Mouse (Mus musculus) left cerebral cortex, postnatal 25 days (tissue): ENCODE results near the gene Rapgef1. TPM values are rescaled to one million over a fixed set of nuclear protein-coding genes. Genes with fewer than 3 reads are reported as not detected.

Source experiments
- DNase-seq, 2 experiments: peaks; one replicate each; pipeline ENCODE4 v3.0.0; 2022; ENCODE audit warnings: low spot score in 2 of 2, mixed read lengths in 1 of 2
- intact Hi-C: fragments of 180-260 bp; cut with DNase I; formaldehyde crosslinking; loops from one replicate; pipeline ENCODE4 v1.15.1; 2025
- total RNA-seq, 2 experiments: library from RNA; stranded (reverse); gene quantifications; 2 replicates each; pipeline ENCODE4 v1.2.3; 2021

Gene Rapgef1
- total RNA-seq, 2 experiments from 2014 or later, result 110 TPM

GRCm38 (mm10) chr2:29723132-29723531 is 103.6 kb downstream of the Rapgef1 start:
- DNase-seq, result no peak
- intact Hi-C loops, result no loop called here

- intact Hi-C loops, result loop anchor here (5.0 kb wide), 1 partner anchor 108 kb away; the partner anchor contains the start of gene Rapgef1
- DNase-seq, result no peak
These were observed 105.3 kb downstream of the Rapgef1 start for GRCm38 (mm10) chr2:29724664-29725365.

- intact Hi-C loops, result loop anchor here (5.0 kb wide), 1 partner anchor 112 kb away; the partner anchor contains the start of gene Rapgef1
- DNase-seq, result no peak
These were observed 110.0 kb downstream of the Rapgef1 start for GRCm38 (mm10) chr2:29729500-29729899.

- no peak for DNase-seq
- intact Hi-C loops, result no loop called here
These were observed 112.0 kb downstream of the Rapgef1 start for GRCm38 (mm10) chr2:29731545-29731944.

GRCm38 (mm10) chr2:29732559-29732958 is 113.0 kb downstream of the Rapgef1 start:
- intact Hi-C loops, result no loop called here
- DNase-seq, result no peak

GRCm38 (mm10) chr2:29733348-29733747 is 113.8 kb downstream of the Rapgef1 start:
- DNase-seq, result no peak
- intact Hi-C loops, result no loop called here

GRCm38 (mm10) chr2:29735708-29736107 is 116.2 kb downstream of the Rapgef1 start:
- intact Hi-C loops, result no loop called here

GRCm38 (mm10) chr2:29737209-29737925 is 117.8 kb downstream of the Rapgef1 start:
- DNase-seq, result no peak
- intact Hi-C loops, result no loop called here

More at GRCm38 (mm10) chr2:29735708-29736107, 116.2 kb downstream of the Rapgef1 start:
- no peak for DNase-seq

GRCm38 (mm10) chr2:29738799-29739198 is 119.3 kb downstream of the Rapgef1 start:
- no peak for DNase-seq
- intact Hi-C loops, result no loop called here

- intact Hi-C loops, result no loop called here
These were observed 119.8 kb downstream of the Rapgef1 start for GRCm38 (mm10) chr2:29739368-29739767.

GRCm38 (mm10) chr2:29741207-29741606 is 121.7 kb downstream of the Rapgef1 start:
- DNase-seq, result no peak
- intact Hi-C loops, result no loop called here

More at GRCm38 (mm10) chr2:29739368-29739767, 119.8 kb downstream of the Rapgef1 start:
- DNase-seq, result peak; percentile 37 to 44

- no peak for DNase-seq
- intact Hi-C loops, result no loop called here
These were observed 124.7 kb downstream of the Rapgef1 start for GRCm38 (mm10) chr2:29744256-29744655.

- intact Hi-C loops, result no loop called here
- peak; percentile 20 to 23 for DNase-seq
These were observed 127.8 kb downstream of the Rapgef1 start for GRCm38 (mm10) chr2:29747188-29747782.

GRCm38 (mm10) chr2:29747852-29748251 is 128.3 kb downstream of the Rapgef1 start:
- intact Hi-C loops, result no loop called here
- DNase-seq, result peak in 1 of 2 experiments; percentile 25

- intact Hi-C loops, result no loop called here
- no peak for DNase-seq
These were observed 129.0 kb downstream of the Rapgef1 start for GRCm38 (mm10) chr2:29748499-29748898.

- no peak for DNase-seq
- intact Hi-C loops, result no loop called here
These were observed 132.0 kb downstream of the Rapgef1 start, which contains the start of gene Gm13420 for GRCm38 (mm10) chr2:29751497-29751896. Gene Gm13420 (minus strand): TSS chr2:29751685.

- DNase-seq, result no peak
- intact Hi-C loops, result no loop called here
These were observed 132.9 kb downstream of the Rapgef1 start for GRCm38 (mm10) chr2:29752397-29752796.

GRCm38 (mm10) chr2:29755693-29756092 is 136.2 kb downstream of the Rapgef1 start:
- intact Hi-C loops, result no loop called here
- no peak for DNase-seq

GRCm38 (mm10) chr2:29764831-29765230 is 145.3 kb downstream of the Rapgef1 start:
- DNase-seq, result peak; percentile 40 to 55
- intact Hi-C loops, result loop anchor here (2.0 kb wide), 1 partner anchor 94 kb away; no protein-coding TSS in a partner anchor

GRCm38 (mm10) chr2:29767976-29768709 is 148.6 kb downstream of the Rapgef1 start:
- intact Hi-C loops, result no loop called here
- no peak for DNase-seq
